Mouse (Mus musculus): ENCODE measurements around the gene Ect2. TPM values are rescaled to one million over a fixed set of nuclear protein-coding genes. Genes with fewer than 3 reads are reported as not detected.

Gene Ect2
- polyA plus RNA-seq, 1 experiment from 2014 or later: 2.8 TPM

DNA sequence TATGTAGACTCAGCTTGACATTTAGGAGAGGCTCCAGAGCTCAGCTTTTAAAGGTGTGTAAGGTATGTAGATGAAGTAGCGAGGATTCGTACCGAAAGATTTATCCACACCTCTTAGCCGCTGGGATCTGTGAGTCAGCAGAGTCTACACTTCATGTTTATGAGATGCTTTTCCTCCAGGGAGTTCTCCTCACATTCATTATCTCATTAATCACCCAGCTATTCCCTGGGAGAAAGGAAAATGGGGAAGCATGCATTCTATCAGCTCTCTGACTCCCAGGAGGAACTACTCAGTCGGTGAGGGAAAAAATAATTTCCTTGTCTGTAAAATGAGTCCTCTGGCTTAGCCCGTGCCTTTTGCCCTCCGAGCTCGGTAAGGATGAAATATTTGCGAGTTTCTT is 83.3 kb downstream of the Ect2 start:
- H3K36me3 ChIP-seq (ENCODE audit: inconsistent target): no peaks in the 10 kb centered on the region
- WGBS (ENCODE audit: missing documents): 89% methylated on average over 9 of the region's 9 CpGs
- H3K4me3 ChIP-seq (ENCODE audit: inconsistent target): no peak overlapping the region
- no peaks in the 10 kb centered on the region for H3K79me2 ChIP-seq (ENCODE audit: inconsistent target)
- H3K27ac ChIP-seq: no peak overlapping the region

DNA sequence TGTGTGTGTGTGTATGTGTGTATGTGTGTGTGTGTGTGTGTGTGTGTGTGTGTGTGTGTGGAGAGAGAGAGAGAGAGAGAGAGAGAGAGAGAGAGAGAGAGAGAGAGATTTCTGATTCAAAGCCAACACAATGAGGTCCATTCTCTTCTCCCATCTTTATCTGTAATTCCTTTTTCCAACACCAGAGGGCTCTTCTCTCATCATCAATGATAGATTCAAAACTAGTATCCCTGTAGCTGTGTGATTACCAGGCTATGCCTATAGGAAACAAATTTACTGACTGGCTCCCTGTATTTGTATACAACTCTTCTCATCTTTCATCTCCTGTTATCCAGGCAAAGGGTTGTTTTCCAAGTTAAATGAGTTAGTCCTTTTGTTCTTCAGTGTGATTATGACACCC is 86.5 kb downstream of the Ect2 start:
- H3K27ac ChIP-seq: no peak overlapping the region
- H3K4me3 ChIP-seq (ENCODE audit: inconsistent target): no peak overlapping the region
- no peaks in the 10 kb centered on the region for H3K36me3 ChIP-seq (ENCODE audit: inconsistent target)
- no peaks in the 10 kb centered on the region for H3K79me2 ChIP-seq (ENCODE audit: inconsistent target)

DNA sequence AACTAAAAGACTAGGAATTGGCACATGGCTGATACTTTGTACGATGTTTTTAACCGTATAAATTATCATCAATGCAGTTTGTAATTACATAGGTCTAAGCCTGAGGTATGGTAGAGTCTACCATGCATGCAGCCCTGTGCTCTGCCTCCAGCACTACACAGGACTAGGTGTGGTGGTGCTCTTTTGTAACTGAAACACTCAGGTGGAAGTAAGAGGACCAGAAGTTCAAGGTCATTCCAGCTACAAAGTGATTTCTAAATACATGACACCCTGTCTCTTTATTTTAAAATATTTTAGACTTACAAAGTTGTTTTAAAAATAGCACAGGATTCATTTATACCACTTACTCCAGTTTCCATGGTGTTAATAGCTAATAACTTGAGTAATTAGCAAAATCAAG is 88.8 kb downstream of the Ect2 start:
- no peaks in the 10 kb centered on the region for H3K36me3 ChIP-seq (ENCODE audit: inconsistent target)
- no peak overlapping the region for H3K4me3 ChIP-seq (ENCODE audit: inconsistent target)
- 92% methylated on average over 2 of the region's 2 CpGs for WGBS (ENCODE audit: missing documents)
- no peaks in the 10 kb centered on the region for H3K79me2 ChIP-seq (ENCODE audit: inconsistent target)
- H3K27ac ChIP-seq: no peak overlapping the region

DNA sequence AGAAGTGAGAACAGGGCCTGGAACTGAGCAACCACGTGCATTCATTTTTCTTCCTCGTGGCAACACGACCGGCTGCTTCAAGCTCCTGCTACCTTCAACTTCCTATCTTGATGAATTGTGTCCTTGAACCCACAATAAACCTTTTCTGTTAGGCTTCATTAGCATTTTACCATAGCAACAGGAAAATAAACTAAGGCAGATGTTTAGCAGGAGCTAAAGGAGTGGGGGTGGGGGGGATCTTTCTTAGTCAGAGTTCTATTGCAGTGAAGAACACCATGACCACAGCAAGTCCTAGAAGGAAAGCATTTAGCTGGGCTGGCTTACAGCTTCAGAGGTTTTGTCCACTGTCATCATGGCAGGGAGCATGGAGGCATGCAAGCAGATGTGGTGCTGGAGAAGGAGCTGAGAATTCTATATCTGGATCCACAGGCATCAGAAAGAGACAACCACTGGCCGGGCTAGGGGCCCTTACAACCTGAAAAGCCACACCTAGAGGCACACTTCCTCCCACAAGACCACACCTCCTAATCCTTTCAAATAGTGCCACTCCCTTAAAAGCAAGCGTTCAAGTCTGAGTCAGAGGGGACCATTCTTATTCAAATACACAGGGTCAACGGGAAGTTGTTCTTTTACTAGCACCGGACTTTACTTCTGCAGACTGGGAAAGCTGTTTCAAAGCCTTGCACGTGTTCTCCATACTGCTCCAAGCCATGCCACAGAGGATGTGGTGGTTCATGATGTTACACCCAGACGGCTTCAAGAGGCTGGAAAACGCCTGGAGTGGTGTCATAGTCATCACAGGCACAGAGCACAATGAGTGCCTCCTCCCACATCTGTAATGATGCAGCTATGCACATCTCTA is 90.0 kb downstream of the Ect2 start:
- WGBS (ENCODE audit: missing documents): 82% methylated on average over 11 of the region's 11 CpGs
- H3K79me2 ChIP-seq (ENCODE audit: inconsistent target): no peaks in the 10 kb centered on the region
- no peak overlapping the region for H3K27ac ChIP-seq
- H3K36me3 ChIP-seq (ENCODE audit: inconsistent target): no peaks in the 10 kb centered on the region
- H3K4me3 ChIP-seq (ENCODE audit: inconsistent target): no peak overlapping the region

DNA sequence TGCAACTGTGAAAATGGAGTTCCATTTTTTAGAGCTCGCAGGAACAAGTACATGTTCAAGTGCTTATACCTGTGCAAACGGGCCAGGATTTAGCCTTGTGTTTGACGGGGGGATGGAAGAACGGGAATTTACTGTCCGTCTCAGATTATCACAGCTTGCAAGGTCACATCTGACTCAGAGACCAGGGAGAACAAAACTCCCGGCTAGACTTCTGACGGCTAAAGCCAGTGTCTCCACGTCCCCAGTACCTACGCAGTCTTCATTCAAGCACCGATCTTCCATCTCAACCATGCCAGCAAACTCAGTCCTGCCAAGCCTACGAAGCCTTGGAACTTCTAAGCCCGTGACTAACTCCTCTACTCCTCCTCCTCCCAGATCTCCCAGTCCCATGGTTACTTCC is 93.2 kb downstream of the Ect2 start:
- Histone ChIP-seq H3K79me2 (ENCODE audit: inconsistent target) (no peaks in the 10 kb centered on the region), H3K27ac (no peak overlapping the region), H3K36me3 (ENCODE audit: inconsistent target) (no peaks in the 10 kb centered on the region), H3K4me3 (ENCODE audit: inconsistent target) (no peak overlapping the region)
- 93% methylated on average over 12 of the region's 12 CpGs for WGBS (ENCODE audit: missing documents)

DNA sequence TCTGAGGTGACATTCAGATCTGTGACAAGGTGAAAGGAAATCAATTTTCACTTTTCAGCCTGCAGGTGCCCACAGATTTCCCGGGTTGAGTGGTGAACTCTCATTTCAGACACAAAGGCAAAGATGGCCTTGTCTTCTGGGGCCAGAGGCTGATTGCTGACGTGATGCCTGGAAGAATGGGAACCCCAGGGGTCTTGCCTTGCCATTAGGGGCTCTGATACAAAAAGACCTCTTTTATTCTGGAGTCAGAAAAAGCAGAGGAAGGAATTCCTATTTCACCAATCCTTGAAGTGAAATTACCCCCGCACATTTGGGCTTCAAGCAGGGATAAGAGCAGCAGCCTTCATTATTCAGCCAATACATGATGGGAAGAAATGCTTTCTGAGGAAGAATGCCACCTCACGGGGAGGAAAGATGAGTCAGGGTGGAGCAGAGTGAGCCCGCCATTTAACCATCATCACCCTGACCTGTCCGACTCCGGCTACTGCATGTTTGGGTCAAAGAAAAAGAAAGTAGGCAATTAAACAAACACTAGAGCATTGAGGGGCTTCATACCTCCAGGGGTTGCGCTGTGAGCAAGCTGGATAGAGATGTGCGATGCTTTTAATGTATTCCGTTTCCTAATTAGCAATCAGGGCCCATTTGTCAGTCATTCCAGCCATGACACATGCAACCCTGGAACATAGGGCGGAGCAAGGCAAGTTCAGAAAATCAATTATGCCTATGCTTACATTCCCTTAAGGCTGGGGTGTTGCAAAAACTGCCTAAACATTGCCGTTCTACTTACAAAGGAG is 94.0 kb downstream of the Ect2 start:
- Histone ChIP-seq H3K79me2 (ENCODE audit: inconsistent target) (no peaks in the 10 kb centered on the region), H3K36me3 (ENCODE audit: inconsistent target) (no peaks in the 10 kb centered on the region), H3K4me3 (ENCODE audit: inconsistent target) (no peak overlapping the region), H3K27ac (no peak overlapping the region)
- 89% methylated on average over 12 of the region's 12 CpGs for whole genome bisulfite sequencing (ENCODE audit: missing documents)

DNA sequence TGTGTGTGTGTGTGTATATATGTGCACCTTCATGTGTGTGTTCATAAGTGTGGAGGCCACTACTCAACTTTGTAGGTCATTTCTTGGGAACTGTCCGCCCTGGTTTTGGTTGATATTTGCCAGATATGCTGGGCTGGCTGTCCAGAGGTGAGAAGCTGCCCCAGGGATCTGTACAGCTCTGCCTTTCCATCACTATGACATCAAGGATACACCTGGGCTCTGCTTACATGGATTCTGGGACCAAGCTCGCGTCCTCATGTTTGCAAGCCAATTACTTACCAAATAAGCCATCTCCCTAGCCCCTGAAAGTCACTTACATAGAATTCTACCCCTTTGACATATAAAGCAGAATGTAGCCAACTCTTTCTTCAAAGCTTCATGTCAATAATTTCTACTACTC is 98.2 kb downstream of the Ect2 start:
- WGBS (ENCODE audit: missing documents): 100% methylated on average over 3 of the region's 3 CpGs
- Histone ChIP-seq H3K36me3 (ENCODE audit: inconsistent target) (no peaks in the 10 kb centered on the region), H3K4me3 (ENCODE audit: inconsistent target) (no peak overlapping the region), H3K27ac (no peak overlapping the region), H3K79me2 (ENCODE audit: inconsistent target) (no peaks in the 10 kb centered on the region)

DNA sequence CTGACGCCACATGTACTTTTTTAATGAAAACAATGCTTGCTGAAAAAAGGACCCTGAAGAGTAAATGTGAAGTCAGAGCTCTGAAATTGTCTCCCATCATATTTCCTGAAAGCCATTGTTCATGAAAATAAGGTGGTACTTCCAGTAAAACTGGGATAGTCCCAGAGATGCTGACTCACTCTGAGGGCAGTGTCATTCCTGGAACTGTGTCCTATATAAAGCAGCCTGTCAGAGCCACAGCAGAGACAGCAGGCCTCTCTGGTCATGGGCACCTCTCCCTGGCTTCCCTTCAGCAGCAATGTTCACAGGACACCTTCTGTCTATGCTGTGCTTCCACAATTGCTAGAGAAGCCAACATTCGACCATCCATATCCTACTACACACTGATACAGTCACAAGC is 98.9 kb downstream of the Ect2 start:
- 84% methylated on average over 2 of the region's 2 CpGs for WGBS (ENCODE audit: missing documents)
- no peak overlapping the region for H3K27ac ChIP-seq
- H3K36me3 ChIP-seq (ENCODE audit: inconsistent target): no peaks in the 10 kb centered on the region
- no peak overlapping the region for H3K4me3 ChIP-seq (ENCODE audit: inconsistent target)
- H3K79me2 ChIP-seq (ENCODE audit: inconsistent target): no peaks in the 10 kb centered on the region

Other genes starting within 250 kb of the Ect2 start
- gene Nceh1, start 29.1 kb upstream of the Ect2 start, polyA plus RNA-seq (2018): 212 to 280 TPM (median 251 TPM) in 3 replicates
- gene Tnfsf10, start 163.2 kb upstream of the Ect2 start, polyA plus RNA-seq (2018): 1.2 to 14.0 TPM (median 1.4 TPM) in 3 replicates
- gene Ghsr, start 217.5 kb upstream of the Ect2 start, polyA plus RNA-seq (2018): not detected in 3 replicates